Mouse (Mus musculus) kidney, adult 2 months (tissue): ENCODE results near the gene Ahrr.

ENCODE experiments used
- CTCF ChIP-seq: fragments of 200-500 bp; conservative IDR thresholded peaks from 2 replicates; pipeline ENCODE4 v1.5.1; 2011; ENCODE audit warnings: low read depth, mild to moderate bottlenecking, control low read depth, low read length, moderate library complexity, mixed read lengths; ENCODE audit not compliant: insufficient read depth, insufficient read length
- POLR2A ChIP-seq: fragments of 200-500 bp; IDR thresholded peaks from one replicate; pipeline ENCODE4 v1.6.1; 2011; ENCODE audit warnings: low read depth, low read length, control low read depth

DNA sequence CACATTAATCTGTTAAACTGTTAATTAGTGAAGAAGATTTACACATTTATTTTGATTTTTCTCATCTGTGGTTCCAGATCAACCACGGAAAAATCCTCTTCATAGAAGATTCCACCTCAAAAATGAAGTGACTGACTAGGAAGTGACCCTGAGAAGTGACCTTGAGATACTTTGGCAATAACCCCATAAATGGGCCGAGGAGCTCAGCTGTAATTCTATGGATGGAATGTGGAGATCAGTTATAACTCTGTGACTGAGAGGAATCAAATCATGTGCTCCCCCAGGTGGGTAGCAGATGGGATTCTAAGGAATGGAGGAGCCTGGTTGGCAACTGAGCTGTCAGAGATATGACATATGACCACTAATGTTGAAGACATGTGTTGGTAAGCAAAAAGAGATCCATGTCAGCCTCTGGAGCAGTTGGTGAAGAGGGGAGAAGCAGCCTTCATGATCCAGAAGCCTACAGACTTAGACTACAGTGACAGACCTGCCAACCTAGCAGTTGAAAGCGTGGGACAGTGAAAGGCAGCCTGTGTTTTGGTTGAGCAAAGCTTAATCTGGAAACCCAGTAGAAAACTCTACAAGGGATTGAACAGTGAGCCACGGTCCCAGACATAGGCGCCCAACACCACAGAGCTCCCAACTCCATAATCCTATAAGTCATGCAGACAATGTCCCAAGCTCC, 109.0 kb downstream of the Ahrr start:
- no peak for TF ChIP-seq POLR2A
- no peak for TF ChIP-seq CTCF
